Mouse (Mus musculus) liver, embryonic 15.5 days (tissue): ENCODE results near the gene Itga9. TPM values are rescaled to one million over a fixed set of nuclear protein-coding genes. Genes with fewer than 3 reads are reported as not detected.

Experiments used
- ATAC-seq: fragments of 200-750 bp; cut with Nextera tagmentation; 2 replicates; pipeline ENCODE4 v1.8.0; 2017; ENCODE audit warnings: moderate number of reproducible peaks, mild to moderate bottlenecking, moderate library complexity; ENCODE audit not compliant: insufficient read depth
- H3K27ac ChIP-seq: fragments of 300-500 bp; sonication (generic); replicated peaks from 2 replicates; pipeline ENCODE4 v1.5.1; 2015; ENCODE audit warnings: mild to moderate bottlenecking, inconsistent platforms
- H3K27me3 ChIP-seq: fragments of 300-500 bp; sonication (generic); 2 replicates; pipeline ENCODE4 v1.6.1; 2015; ENCODE audit warnings: mild to moderate bottlenecking, inconsistent platforms
- H3K36me3 ChIP-seq: fragments of 300-500 bp; sonication (generic); replicated peaks from 2 replicates; pipeline ENCODE4 v1.6.1; 2015; ENCODE audit warnings: moderate library complexity, mild to moderate bottlenecking, inconsistent platforms
- H3K4me1 ChIP-seq: fragments of 300-500 bp; sonication (generic); replicated peaks from 2 replicates; pipeline ENCODE4 v1.6.1; 2015; ENCODE audit warnings: inconsistent platforms
- H3K4me2 ChIP-seq: fragments of 300-500 bp; sonication (generic); 2 replicates; pipeline ENCODE4 v1.6.1; 2015; ENCODE audit warnings: moderate library complexity, mild to moderate bottlenecking, inconsistent platforms
- H3K4me3 ChIP-seq: fragments of 300-500 bp; sonication (generic); replicated peaks from 2 replicates; pipeline ENCODE4 v1.5.1; 2015; ENCODE audit warnings: mild to moderate bottlenecking, inconsistent platforms
- H3K9ac ChIP-seq: fragments of 300-500 bp; sonication (generic); 2 replicates; pipeline ENCODE4 v1.6.1; 2015; ENCODE audit warnings: moderate library complexity, mild to moderate bottlenecking, inconsistent platforms
- H3K9me3 ChIP-seq: fragments of 300-500 bp; sonication (generic); replicated peaks from 2 replicates; pipeline ENCODE4 v1.6.1; 2016; ENCODE audit warnings: inconsistent platforms
- WGBS: fragments of 180-500 bp; shearing (Covaris S2); methylation state at CpG from one replicate; pipeline ENCODE4 v1.1.7; 2015; ENCODE audit warnings: mixed read lengths; ENCODE audit not compliant: insufficient replicate concordance; 5-methylcytosine and 5-hydroxymethylcytosine counted together
- polyA plus RNA-seq: library from polyadenylated mRNA; unstranded; fragments of >200 nt; fragmentation: Nextera tagmentation; extraction: Ambion mirVana; gene quantifications from 2 replicates; pipeline ENCODE4 v1.2.1, GENCODE M21; 2015

Itga9 gene
- polyA plus RNA-seq, 1 experiment from 2014 or later, result 3.4 TPM

- Histone ChIP-seq H3K9me3 (no peaks in the 10 kb centered on the region), H3K27ac (no peak overlapping the region), H3K36me3 (no peaks in the 10 kb centered on the region), H3K4me2 (no peak overlapping the region), H3K4me3 (no peak overlapping the region), H3K27me3 (no peaks in the 10 kb centered on the region), H3K4me1 (no peaks in the 10 kb centered on the region), H3K9ac (no peak overlapping the region)
- WGBS, result 39% methylated on average over 10 of the region's 10 CpGs
- ATAC-seq, result no peak
Measured at GRCm38 (mm10) chr9:118876902-118877301, 270.4 kb downstream of the Itga9 start.

GRCm38 (mm10) chr9:118877365-118878008 is 271.0 kb downstream of the Itga9 start:
- H3K27me3 ChIP-seq, result no peaks in the 10 kb centered on the region
- WGBS, result 55% methylated on average over 7 of the region's 7 CpGs
- no peak overlapping the region for H3K4me3 ChIP-seq
- H3K4me1 ChIP-seq, result no peaks in the 10 kb centered on the region
- no peak for ATAC-seq
- H3K4me2 ChIP-seq, result no peak overlapping the region
- no peaks in the 10 kb centered on the region for H3K9me3 ChIP-seq
- no peak overlapping the region for H3K9ac ChIP-seq
- H3K27ac ChIP-seq, result no peak overlapping the region
- no peaks in the 10 kb centered on the region for H3K36me3 ChIP-seq

GRCm38 (mm10) chr9:118878596-118878995 is 272.1 kb downstream of the Itga9 start:
- Histone ChIP-seq H3K9ac (no peak overlapping the region), H3K4me3 (no peak overlapping the region), H3K36me3 (no peaks in the 10 kb centered on the region), H3K4me2 (no peak overlapping the region), H3K27me3 (no peaks in the 10 kb centered on the region), H3K27ac (no peak overlapping the region), H3K9me3 (no peaks in the 10 kb centered on the region), H3K4me1 (no peaks in the 10 kb centered on the region)
- ATAC-seq, result no peak
- 74% methylated on average over 11 of the region's 11 CpGs for WGBS

GRCm38 (mm10) chr9:118881281-118881945 is 274.9 kb downstream of the Itga9 start:
- Histone ChIP-seq H3K36me3 (no peaks in the 10 kb centered on the region), H3K27me3 (no peaks in the 10 kb centered on the region), H3K9me3 (no peaks in the 10 kb centered on the region), H3K4me3 (no peak overlapping the region), H3K27ac (no peak overlapping the region), H3K9ac (no peak overlapping the region), H3K4me1 (no peaks in the 10 kb centered on the region), H3K4me2 (no peak overlapping the region)
- no peak for ATAC-seq
- WGBS, result 61% methylated on average over 7 of the region's 7 CpGs

GRCm38 (mm10) chr9:118881946-118882284 is 275.4 kb downstream of the Itga9 start:
- Histone ChIP-seq H3K36me3 (no peaks in the 10 kb centered on the region), H3K4me3 (no peak overlapping the region), H3K27me3 (no peaks in the 10 kb centered on the region), H3K4me1 (no peaks in the 10 kb centered on the region), H3K9me3 (no peaks in the 10 kb centered on the region), H3K27ac (no peak overlapping the region), H3K9ac (no peak overlapping the region), H3K4me2 (no peak overlapping the region)
- WGBS, result 67% methylated on average over 6 of the region's 6 CpGs
- ATAC-seq, result no peak

GRCm38 (mm10) chr9:118883150-118883549 is 276.7 kb downstream of the Itga9 start:
- no peaks in the 10 kb centered on the region for H3K4me1 ChIP-seq
- WGBS, result 49% methylated on average over 7 of the region's 7 CpGs
- no peak overlapping the region for H3K4me3 ChIP-seq
- H3K27me3 ChIP-seq, result no peaks in the 10 kb centered on the region
- H3K27ac ChIP-seq, result no peak overlapping the region
- H3K9ac ChIP-seq, result no peak overlapping the region
- H3K4me2 ChIP-seq, result no peak overlapping the region
- no peak for ATAC-seq
- H3K9me3 ChIP-seq, result no peaks in the 10 kb centered on the region
- H3K36me3 ChIP-seq, result no peaks in the 10 kb centered on the region

GRCm38 (mm10) chr9:118885785-118886184 is 279.3 kb downstream of the Itga9 start:
- Histone ChIP-seq H3K9me3 (no peaks in the 10 kb centered on the region), H3K4me3 (no peak overlapping the region), H3K27ac (no peak overlapping the region), H3K9ac (no peak overlapping the region), H3K4me1 (no peaks in the 10 kb centered on the region), H3K27me3 (no peaks in the 10 kb centered on the region), H3K4me2 (no peak overlapping the region), H3K36me3 (no peaks in the 10 kb centered on the region)
- 56% methylated on average over 6 of the region's 6 CpGs for WGBS
- no peak for ATAC-seq

GRCm38 (mm10) chr9:118887201-118887600 is 280.7 kb downstream of the Itga9 start:
- H3K27ac ChIP-seq, result no peak overlapping the region
- H3K4me2 ChIP-seq, result no peak overlapping the region
- H3K27me3 ChIP-seq, result no peaks in the 10 kb centered on the region
- H3K4me1 ChIP-seq, result no peaks in the 10 kb centered on the region
- no peak for ATAC-seq
- H3K4me3 ChIP-seq, result no peak overlapping the region
- H3K9me3 ChIP-seq, result no peaks in the 10 kb centered on the region
- H3K9ac ChIP-seq, result no peak overlapping the region
- H3K36me3 ChIP-seq, result no peaks in the 10 kb centered on the region
- WGBS, result 76% methylated on average over 7 of the region's 7 CpGs

GRCm38 (mm10) chr9:118887734-118888133 is 281.2 kb downstream of the Itga9 start:
- WGBS, result 72% methylated on average over 8 of the region's 8 CpGs
- Histone ChIP-seq H3K27ac (no peak overlapping the region), H3K9ac (no peak overlapping the region), H3K4me1 (no peaks in the 10 kb centered on the region), H3K27me3 (no peaks in the 10 kb centered on the region), H3K4me3 (no peak overlapping the region), H3K4me2 (no peak overlapping the region), H3K36me3 (no peaks in the 10 kb centered on the region), H3K9me3 (no peaks in the 10 kb centered on the region)
- ATAC-seq, result no peak

- 34% methylated on average over 4 of the region's 4 CpGs for WGBS
- Histone ChIP-seq H3K36me3 (no peaks in the 10 kb centered on the region), H3K4me1 (no peaks in the 10 kb centered on the region), H3K4me2 (no peak overlapping the region), H3K9me3 (no peaks in the 10 kb centered on the region), H3K27ac (no peak overlapping the region), H3K9ac (no peak overlapping the region), H3K4me3 (no peak overlapping the region), H3K27me3 (no peaks in the 10 kb centered on the region)
- no peak for ATAC-seq
Measured at GRCm38 (mm10) chr9:118890149-118890548, 283.7 kb downstream of the Itga9 start.

GRCm38 (mm10) chr9:118890645-118891044 is 284.2 kb downstream of the Itga9 start:
- H3K27me3 ChIP-seq, result no peaks in the 10 kb centered on the region
- H3K9ac ChIP-seq, result no peak overlapping the region
- no peak overlapping the region for H3K4me2 ChIP-seq
- no peaks in the 10 kb centered on the region for H3K9me3 ChIP-seq
- H3K4me1 ChIP-seq, result no peaks in the 10 kb centered on the region
- H3K4me3 ChIP-seq, result no peak overlapping the region
- WGBS, result 55% methylated on average over 2 of the region's 2 CpGs
- no peak overlapping the region for H3K27ac ChIP-seq
- ATAC-seq, result no peak
- H3K36me3 ChIP-seq, result no peaks in the 10 kb centered on the region

GRCm38 (mm10) chr9:118891068-118891467 is 284.6 kb downstream of the Itga9 start:
- Histone ChIP-seq H3K9ac (no peak overlapping the region), H3K27ac (no peak overlapping the region), H3K4me1 (no peaks in the 10 kb centered on the region), H3K27me3 (no peaks in the 10 kb centered on the region), H3K4me2 (no peak overlapping the region), H3K4me3 (no peak overlapping the region), H3K9me3 (no peaks in the 10 kb centered on the region), H3K36me3 (no peaks in the 10 kb centered on the region)
- ATAC-seq, result no peak
- 70% methylated on average over 6 of the region's 6 CpGs for WGBS
